Mouse (Mus musculus) stomach, postnatal 0 days (tissue): ENCODE measurements around the gene Gm29094.

Source experiments
- CTCF ChIP-seq: IDR thresholded peaks from 2 replicates; pipeline ENCODE4 v1.5.1; 2016; ENCODE audit warnings: antibody characterized with exemption, low read depth, mild to moderate bottlenecking, moderate library complexity
- EP300 ChIP-seq: optimal IDR thresholded peaks from 2 replicates; pipeline ENCODE3; 2016; ENCODE audit warnings: antibody characterized with exemption

DNA sequence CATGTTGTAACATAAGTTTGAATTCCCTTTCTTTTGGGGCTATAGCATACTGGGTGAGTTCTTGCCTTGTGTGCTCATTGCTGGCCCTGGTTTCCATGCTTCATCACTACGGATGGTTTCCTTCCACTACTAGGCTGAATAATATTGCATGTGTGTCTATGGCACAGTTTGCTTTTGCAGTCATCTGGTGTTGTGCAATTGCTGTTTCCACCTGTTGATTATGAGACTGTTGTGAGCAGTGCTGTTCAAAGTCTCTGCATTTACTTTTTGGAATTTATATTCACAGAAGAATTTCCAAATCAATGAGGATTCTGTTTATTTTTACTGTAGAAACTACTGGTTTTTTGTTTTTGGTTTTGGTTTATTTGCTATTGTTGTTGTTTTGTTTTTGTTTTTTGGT is 65.4 kb downstream of the Gm29094 start:
- TF ChIP-seq CTCF (no peak), EP300 (no peak)
